Mouse (Mus musculus): Measurements from ENCODE around the gene Cmip. TPM values are rescaled to one million over a fixed set of nuclear protein-coding genes. Genes with fewer than 3 reads are reported as not detected.

The Cmip gene
- total and polyA plus RNA-seq, 3 experiments: 17.0 to 71.8 TPM; not detected in 1

GRCm38 (mm10) chr8:117352098-117352497, 95.2 kb downstream of the Cmip start:
- no peaks in the 10 kb centered on the region for H3K9me3 ChIP-seq (replicated peaks; ENCODE audit: insufficient read depth, low read length)
- DNase-seq (ENCODE audit: low read depth, low spot score): no peak
- peaks cover 11% of the 10 kb centered on the region for H3K79me2 ChIP-seq (ENCODE audit: control insufficient read depth, insufficient read depth, low read length, poor library complexity)
- TF ChIP-seq NRF1 (IDR thresholded peaks at IDR 0.05; ENCODE audit: insufficient read depth, low read depth, low read length, poor library complexity, severe bottlenecking) (no peak), SMC3 (IDR thresholded peaks at IDR 0.05; ENCODE audit: low read depth, low read length) (no peak), ZKSCAN1 (IDR thresholded peaks at IDR 0.05; ENCODE audit: low read depth, low read length) (no peak), USF1 (IDR thresholded peaks at IDR 0.05; ENCODE audit: low read depth, low read length) (no peak), GABPA (IDR thresholded peaks at IDR 0.05; ENCODE audit: low read depth, low read length) (no peak), POLR2A (IDR thresholded peaks at IDR 0.05; ENCODE audit: control insufficient read depth in 1 of 2, insufficient read depth in 1 of 2, low read depth in 1 of 2, low read length in 2 of 2, poor library complexity in 1 of 2) (no peak), MAFK (IDR thresholded peaks at IDR 0.05; ENCODE audit: borderline replicate concordance, low read depth, low read length) (no peak), TCF12 (IDR thresholded peaks at IDR 0.05; ENCODE audit: low read depth, low read length) (no peak), POLR2AphosphoS5 (IDR thresholded peaks at IDR 0.05; ENCODE audit: borderline replicate concordance, low read depth, low read length) (no peak), MYC (IDR thresholded peaks at IDR 0.05; ENCODE audit: low read depth, low read length) (no peak), UBTF (IDR thresholded peaks at IDR 0.05; ENCODE audit: borderline replicate concordance, insufficient read depth, low read depth, low read length) (no peak), HCFC1 (IDR thresholded peaks at IDR 0.05; ENCODE audit: low read depth, low read length) (no peak), RAD21 (IDR thresholded peaks at IDR 0.05; ENCODE audit: low read depth, low read length) (no peak), TAL1 (IDR thresholded peaks at IDR 0.05; ENCODE audit: low read length) (no peak), SIN3A (IDR thresholded peaks at IDR 0.05; ENCODE audit: low read length) (no peak), CHD2 (IDR thresholded peaks at IDR 0.05; ENCODE audit: low read length) (no peak)
- H3K4me3 ChIP-seq (ENCODE audit: control insufficient read depth in 1 of 2, insufficient read depth in 1 of 2, low read depth in 2 of 2, low read length in 2 of 2): no peak overlapping the region
- no peaks in the 10 kb centered on the region for H3K27me3 ChIP-seq (ENCODE audit: control insufficient read depth in 1 of 2, insufficient read depth in 2 of 2, low read length in 2 of 2)
- peaks cover 15 to 28% of the 10 kb centered on the region in 2 experiments for H3K4me1 ChIP-seq (ENCODE audit: control insufficient read depth in 1 of 2, insufficient read depth in 2 of 2, low read length in 2 of 2)
- no peak overlapping the region for H3K27ac ChIP-seq (ENCODE audit: control insufficient read depth, low read depth, low read length)
- no peak overlapping the region for H3K9ac ChIP-seq (ENCODE audit: control insufficient read depth, low read depth, low read length, poor library complexity, severe bottlenecking)
- H3K36me3 ChIP-seq (ENCODE audit: control insufficient read depth in 1 of 2, insufficient read depth in 2 of 2, low read length in 2 of 2): peaks cover 0 to 6% of the 10 kb centered on the region in 2 experiments; a peak in 3 of 4 replicates

- Histone ChIP-seq H3K79me2 (ENCODE audit: control insufficient read depth, insufficient read depth, low read length, poor library complexity) (peaks cover 6% of the 10 kb centered on the region; the same call in 1 of the 2 replicates), H3K36me3 (ENCODE audit: control insufficient read depth in 1 of 2, insufficient read depth in 2 of 2, low read length in 2 of 2) (peaks cover 0 to 1% of the 10 kb centered on the region in 2 experiments; a peak in 3 of 4 replicates), H3K27ac (ENCODE audit: control insufficient read depth, low read depth, low read length) (no peak overlapping the region), H3K4me1 (ENCODE audit: control insufficient read depth in 1 of 2, insufficient read depth in 2 of 2, low read length in 2 of 2) (0 out of 4 replicates have a peak, but pooled peaks cover 0 to 3% of the 10 kb centered on the region in 2 experiments), H3K4me3 (ENCODE audit: control insufficient read depth in 1 of 2, insufficient read depth in 1 of 2, low read depth in 2 of 2, low read length in 2 of 2) (no peak overlapping the region), H3K27me3 (ENCODE audit: control insufficient read depth in 1 of 2, insufficient read depth in 2 of 2, low read length in 2 of 2) (no peaks in the 10 kb centered on the region), H3K9me3 (replicated peaks; ENCODE audit: insufficient read depth, low read length) (no peaks in the 10 kb centered on the region), H3K9ac (ENCODE audit: control insufficient read depth, low read depth, low read length, poor library complexity, severe bottlenecking) (no peak overlapping the region)
- TF ChIP-seq GATA1 (IDR thresholded peaks at IDR 0.05; ENCODE audit: low read depth, low read length) (no peak), NELFE (IDR thresholded peaks at IDR 0.05; ENCODE audit: low read depth, low read length) (no peak), USF2 (IDR thresholded peaks at IDR 0.05; ENCODE audit: borderline replicate concordance in 1 of 2, insufficient read depth in 1 of 2, low read depth in 1 of 2, low read length in 2 of 2) (no peak), GABPA (IDR thresholded peaks at IDR 0.05; ENCODE audit: low read depth, low read length) (no peak), SIN3A (IDR thresholded peaks at IDR 0.05; ENCODE audit: low read length) (no peak), RCOR1 (IDR thresholded peaks at IDR 0.05; ENCODE audit: low read depth, low read length) (no peak), POLR2AphosphoS2 (IDR thresholded peaks at IDR 0.05; ENCODE audit: low read length) (no peak), E2F4 (IDR thresholded peaks at IDR 0.05; ENCODE audit: borderline replicate concordance, low read depth, low read length) (no peak), MAZ (IDR thresholded peaks at IDR 0.05; ENCODE audit: low read depth, low read length) (no peak), NRF1 (IDR thresholded peaks at IDR 0.05; ENCODE audit: insufficient read depth, low read depth, low read length, poor library complexity, severe bottlenecking) (no peak), KAT2A (conservative IDR thresholded peaks at IDR 0.05; ENCODE audit: low read depth, low read length) (no peak), ZKSCAN1 (IDR thresholded peaks at IDR 0.05; ENCODE audit: low read depth, low read length) (no peak), CHD2 (IDR thresholded peaks at IDR 0.05; ENCODE audit: low read length) (no peak), TBP (IDR thresholded peaks at IDR 0.05; ENCODE audit: low read depth, low read length) (no peak), ELF1 (IDR thresholded peaks at IDR 0.05; ENCODE audit: low read depth, low read length) (no peak), EP300 (IDR thresholded peaks at IDR 0.05; ENCODE audit: low read depth in 1 of 2, low read length in 2 of 2) (no peak), JUND (IDR thresholded peaks at IDR 0.05; ENCODE audit: low read depth, low read length) (no peak), POLR2AphosphoS5 (IDR thresholded peaks at IDR 0.05; ENCODE audit: borderline replicate concordance, low read depth, low read length) (no peak), MYB (IDR thresholded peaks at IDR 0.05; ENCODE audit: low read depth, low read length) (no peak)
- no peak for DNase-seq (ENCODE audit: low read depth, low spot score)
Measured at GRCm38 (mm10) chr8:117355111-117355831, 98.4 kb downstream of the Cmip start.

Data from MEL (cell line).